Mouse (Mus musculus) liver, embryonic 14.5 days (tissue): ENCODE data around the gene Srsf10. TPM values are rescaled to one million over a fixed set of nuclear protein-coding genes. Genes with fewer than 3 reads are reported as not detected.
A peak's percentile ranks its signal among the peaks of the same experiment; 100 is the strongest.

Experiments
- ATAC-seq: fragments of 200-750 bp; cut with Nextera tagmentation; 2 replicates; pipeline ENCODE4 v1.8.0; 2017; ENCODE audit warnings: moderate number of reproducible peaks, mild to moderate bottlenecking, moderate library complexity; ENCODE audit not compliant: insufficient read depth
- DNase-seq, 3 experiments: peaks; one replicate each; pipeline ENCODE4 v3.0.0-alpha.2; 2012 to 2013; ENCODE audit warnings: low read depth in 3 of 3, low spot score in 3 of 3
- H3K27ac ChIP-seq: fragments of 300-500 bp; sonication (generic); 2 replicates; pipeline ENCODE4 v1.5.1; 2014; ENCODE audit warnings: moderate library complexity, mild to moderate bottlenecking, control low read depth, inconsistent platforms
- H3K27me3 ChIP-seq: fragments of 300-500 bp; sonication (generic); 2 replicates; pipeline ENCODE4 v1.6.1; 2014; ENCODE audit warnings: mild to moderate bottlenecking, low read length, moderate library complexity; ENCODE audit not compliant: control insufficient read depth, insufficient read depth
- H3K36me3 ChIP-seq: fragments of 300-500 bp; sonication (generic); replicated peaks from 2 replicates; pipeline ENCODE4 v1.6.1; 2014; ENCODE audit warnings: low read depth; ENCODE audit not compliant: control insufficient read depth, insufficient read depth
- H3K4me1 ChIP-seq, 2 experiments: fragments of 200-500 bp in 1 of 2; fragments of 300-500 bp in 1 of 2; sonication (generic) in 1 of 2; replicated peaks; 2 replicates each; pipeline ENCODE4 v1.6.1; 2012 to 2014; ENCODE audit warnings: antibody characterized with exemption in 1 of 2, inconsistent platforms in 1 of 2, low read length in 1 of 2; ENCODE audit not compliant: control insufficient read depth in 2 of 2, insufficient read depth in 2 of 2
- H3K4me2 ChIP-seq: fragments of 300-500 bp; sonication (generic); 2 replicates; pipeline ENCODE4 v1.6.1; 2014; ENCODE audit warnings: low read depth, mild to moderate bottlenecking, control low read depth, moderate library complexity
- H3K4me3 ChIP-seq, 2 experiments: fragments of 200-500 bp in 1 of 2; fragments of 300-500 bp in 1 of 2; sonication (generic) in 1 of 2; 2 replicates each; pipeline ENCODE4 v1.5.1; 2012 to 2014; ENCODE audit warnings: low read depth in 2 of 2, low read length in 2 of 2, mild to moderate bottlenecking in 2 of 2, control low read depth in 1 of 2, inconsistent platforms in 1 of 2, moderate library complexity in 1 of 2; ENCODE audit not compliant: insufficient read depth in 1 of 2
- H3K9ac ChIP-seq: fragments of 300-500 bp; sonication (generic); replicated peaks from 2 replicates; pipeline ENCODE4 v1.6.1; 2014; ENCODE audit warnings: mild to moderate bottlenecking, control low read depth, moderate library complexity
- H3K9me3 ChIP-seq: fragments of 300-500 bp; sonication (generic); 2 replicates; pipeline ENCODE4 v1.6.1; 2016; ENCODE audit warnings: low read length, mixed read lengths; ENCODE audit not compliant: control insufficient read depth
- CTCF ChIP-seq: IDR thresholded peaks from 2 replicates; pipeline ENCODE4 v1.5.1; 2016; ENCODE audit warnings: antibody characterized with exemption, low read depth, control low read depth
- EP300 ChIP-seq: IDR thresholded peaks from 2 replicates; pipeline ENCODE4 v1.6.1; 2016; ENCODE audit warnings: antibody characterized with exemption, low read depth
- WGBS: fragments of 180-500 bp; shearing (Covaris S2); extraction: QIAGEN DNeasy Blood & Tissue Kit; methylation state at CpG from one replicate; pipeline ENCODE4 v1.1.7; 2014; ENCODE audit not compliant: insufficient replicate concordance; 5-methylcytosine and 5-hydroxymethylcytosine counted together
- polyA plus RNA-seq, 2 experiments: library from polyadenylated mRNA; depleted of rRNA in 1 of 2; stranded (reverse) in 1 of 2; unstranded in 1 of 2; fragments of >200 nt; fragmentation: Nextera tagmentation in 1 of 2; extraction: Ambion mirVana in 1 of 2; gene quantifications; 2 replicates each; pipeline versions ENCODE4 v1.2.1 to v1.2.3; 2012 to 2014

The Srsf10 gene
- polyA plus RNA-seq, 2 experiments, result 49.6 to 110 TPM

DNA sequence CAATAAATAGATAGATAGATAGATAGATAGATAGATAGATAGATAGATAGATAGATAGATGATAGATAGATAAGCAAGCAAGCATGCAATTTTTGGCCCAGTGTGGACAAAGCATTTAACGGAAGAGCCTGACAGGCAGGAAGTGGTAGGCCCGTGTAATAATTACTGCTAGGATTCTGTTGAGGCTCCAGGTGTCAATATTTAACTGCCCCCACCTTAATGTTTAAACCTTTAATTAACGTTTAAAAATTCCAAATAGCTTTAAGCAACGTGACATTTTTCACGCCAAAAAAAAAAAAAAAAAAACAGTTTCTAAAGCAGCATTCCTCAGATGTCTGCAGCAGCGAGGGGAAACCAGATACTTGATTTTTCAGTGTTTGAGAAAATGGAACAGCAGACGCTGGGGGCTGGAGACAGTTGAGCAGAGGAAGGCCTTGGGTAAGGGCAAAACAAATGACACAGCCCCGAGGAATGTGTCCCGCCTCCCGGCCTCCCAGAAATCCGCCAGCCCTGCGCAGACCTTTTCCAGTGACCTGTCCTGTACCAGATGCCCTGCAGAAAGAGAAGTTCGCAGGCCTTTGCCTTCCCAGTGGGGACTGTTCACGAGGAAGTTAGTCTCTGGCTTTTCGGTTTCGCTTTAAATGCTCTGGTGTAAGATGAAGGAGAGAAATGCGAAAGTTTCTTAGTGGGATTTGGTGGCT is 35.6 kb upstream of the Srsf10 start:
- no peak for ATAC-seq
- H3K4me1 ChIP-seq, result peaks cover 6 to 9% of the 10 kb centered on the region in 2 experiments
- H3K4me2 ChIP-seq, result no peak overlapping the region
- H3K36me3 ChIP-seq, result no peaks in the 10 kb centered on the region
- H3K27me3 ChIP-seq, result no peaks in the 10 kb centered on the region
- TF ChIP-seq EP300 (no peak), CTCF (no peak)
- no peak for DNase-seq
- H3K9ac ChIP-seq, result no peak overlapping the region
- H3K27ac ChIP-seq, result no peak overlapping the region
- WGBS, result 50% methylated on average over 17 of the region's 17 CpGs
- H3K4me3 ChIP-seq, result no peak overlapping the region
- no peaks in the 10 kb centered on the region for H3K9me3 ChIP-seq

DNA sequence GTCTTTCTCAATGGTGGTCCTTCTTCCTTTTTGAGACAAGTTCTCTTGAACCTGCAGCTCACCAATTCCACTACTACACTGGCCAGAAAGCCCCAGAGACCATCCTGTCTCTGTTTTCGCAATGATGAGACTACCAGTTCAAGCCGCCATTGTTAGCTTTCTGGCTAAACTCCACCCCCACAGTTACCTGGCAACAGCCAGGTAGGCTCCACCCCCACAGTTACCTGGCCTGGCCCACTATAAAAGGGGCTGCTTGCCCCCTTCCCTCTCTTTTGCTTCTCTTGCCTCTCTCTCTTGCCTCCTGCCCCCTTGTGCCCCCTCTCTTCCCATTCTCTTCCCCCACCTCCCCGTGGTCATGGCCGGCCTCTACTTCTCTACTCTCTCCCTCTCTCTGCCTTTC is 33.8 kb upstream of the Srsf10 start:
- Histone ChIP-seq H3K4me1 (peaks cover 5 to 8% of the 10 kb centered on the region in 2 experiments), H3K9me3 (no peaks in the 10 kb centered on the region), H3K36me3 (no peaks in the 10 kb centered on the region), H3K9ac (no peak overlapping the region), H3K4me3 (no peak overlapping the region), H3K27me3 (no peaks in the 10 kb centered on the region), H3K4me2 (no peak overlapping the region), H3K27ac (no peak overlapping the region)
- DNase-seq (no peak), ATAC-seq (no peak)
- TF ChIP-seq CTCF, result no peak
- no peak for TF ChIP-seq EP300
- WGBS, result 81% methylated on average over 4 of the region's 4 CpGs

DNA sequence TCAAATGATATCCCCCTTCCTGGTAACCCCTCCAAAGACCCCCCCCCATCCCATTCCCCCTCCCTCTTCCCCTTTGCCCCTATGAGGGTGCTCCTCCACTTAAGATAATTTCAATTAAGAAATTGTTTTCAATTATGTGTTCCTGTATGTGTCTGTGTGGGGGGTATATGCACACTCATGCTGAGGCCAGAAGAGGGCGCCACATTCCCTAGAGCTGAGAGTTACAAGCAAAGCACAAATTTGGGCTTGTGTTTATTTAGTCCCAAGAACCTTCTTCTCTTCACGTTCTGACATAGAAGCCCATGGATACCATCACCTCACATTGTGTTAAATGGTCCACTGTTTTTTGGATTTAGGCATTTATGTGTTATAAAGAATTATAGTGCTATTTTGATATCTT is 32.2 kb upstream of the Srsf10 start:
- no peak for ATAC-seq
- H3K4me3 ChIP-seq, result no peak overlapping the region
- no peak overlapping the region for H3K4me2 ChIP-seq
- WGBS, result 43% methylated on average over 2 of the region's 2 CpGs
- peak in 2 of 3 experiments; percentile 26 to 44 for DNase-seq
- H3K9me3 ChIP-seq, result no peaks in the 10 kb centered on the region
- TF ChIP-seq EP300, result no peak
- TF ChIP-seq CTCF, result peak; percentile 75
- H3K27me3 ChIP-seq, result no peaks in the 10 kb centered on the region
- no peaks in the 10 kb centered on the region for H3K36me3 ChIP-seq
- no peaks in the 10 kb centered on the region for H3K4me1 ChIP-seq
- H3K9ac ChIP-seq, result no peak overlapping the region
- H3K27ac ChIP-seq, result no peak overlapping the region

DNA sequence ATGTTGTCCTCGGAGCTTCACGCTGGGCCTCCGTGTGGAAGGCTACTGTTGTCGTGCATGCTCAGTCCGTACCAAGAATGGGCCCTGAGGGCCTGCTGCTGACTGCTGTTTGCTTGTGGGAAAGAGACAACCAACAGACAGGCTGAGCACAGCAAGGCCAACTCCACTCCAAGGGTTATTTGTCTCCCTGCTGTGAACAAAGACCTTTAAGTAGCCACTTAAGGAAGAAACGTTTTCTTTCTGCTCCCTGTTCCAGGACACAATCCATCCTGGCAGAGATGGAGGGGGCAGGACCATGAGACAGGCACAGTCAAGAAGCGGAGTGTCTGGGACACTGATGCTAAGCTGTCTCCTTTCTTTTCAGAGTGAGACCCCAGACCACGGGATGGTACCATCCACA is 31.3 kb upstream of the Srsf10 start:
- Histone ChIP-seq H3K4me1 (peaks cover 0 to 3% of the 10 kb centered on the region in 2 experiments; a peak in 1 of 4 replicates), H3K9me3 (no peaks in the 10 kb centered on the region), H3K36me3 (no peaks in the 10 kb centered on the region), H3K27me3 (no peaks in the 10 kb centered on the region), H3K27ac (no peak overlapping the region), H3K4me2 (no peak overlapping the region), H3K4me3 (no peak overlapping the region), H3K9ac (no peak overlapping the region)
- WGBS, result 61% methylated on average over 8 of the region's 8 CpGs
- no peak for DNase-seq
- no peak for TF ChIP-seq EP300
- no peak for TF ChIP-seq CTCF
- no peak for ATAC-seq

DNA sequence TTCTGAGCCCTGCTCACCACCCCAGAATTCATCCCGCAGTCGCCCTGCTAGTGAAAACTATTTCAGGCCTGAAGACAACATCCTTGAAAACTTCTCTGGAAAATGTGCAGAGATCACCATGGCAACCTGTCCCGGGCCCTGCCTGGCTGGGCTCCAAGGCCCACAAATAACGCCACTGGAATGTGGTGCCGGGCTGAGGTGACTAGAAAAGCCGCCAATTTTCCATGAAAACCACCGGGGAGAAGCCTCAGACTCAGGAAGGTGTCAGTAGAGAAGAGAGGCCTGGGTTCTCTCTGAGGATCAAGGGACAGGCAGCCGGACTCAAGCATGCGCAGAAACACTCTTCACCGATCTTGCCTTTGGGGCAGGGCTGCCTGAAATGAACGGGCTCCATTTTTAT is 27.1 kb upstream of the Srsf10 start:
- Histone ChIP-seq H3K27ac (no peak overlapping the region), H3K4me1 (peaks cover 0 to 3% of the 10 kb centered on the region in 2 experiments; a peak in 1 of 4 replicates), H3K27me3 (no peaks in the 10 kb centered on the region), H3K9ac (no peak overlapping the region), H3K4me3 (no peak overlapping the region), H3K9me3 (no peaks in the 10 kb centered on the region), H3K36me3 (no peaks in the 10 kb centered on the region), H3K4me2 (no peak overlapping the region)
- WGBS, result 59% methylated on average over 11 of the region's 11 CpGs
- no peak for TF ChIP-seq CTCF
- no peak for TF ChIP-seq EP300
- no peak for ATAC-seq
- DNase-seq, result no peak
